Mouse (Mus musculus): Measurements from ENCODE around the gene Cdnf.

Cdnf gene

DNA sequence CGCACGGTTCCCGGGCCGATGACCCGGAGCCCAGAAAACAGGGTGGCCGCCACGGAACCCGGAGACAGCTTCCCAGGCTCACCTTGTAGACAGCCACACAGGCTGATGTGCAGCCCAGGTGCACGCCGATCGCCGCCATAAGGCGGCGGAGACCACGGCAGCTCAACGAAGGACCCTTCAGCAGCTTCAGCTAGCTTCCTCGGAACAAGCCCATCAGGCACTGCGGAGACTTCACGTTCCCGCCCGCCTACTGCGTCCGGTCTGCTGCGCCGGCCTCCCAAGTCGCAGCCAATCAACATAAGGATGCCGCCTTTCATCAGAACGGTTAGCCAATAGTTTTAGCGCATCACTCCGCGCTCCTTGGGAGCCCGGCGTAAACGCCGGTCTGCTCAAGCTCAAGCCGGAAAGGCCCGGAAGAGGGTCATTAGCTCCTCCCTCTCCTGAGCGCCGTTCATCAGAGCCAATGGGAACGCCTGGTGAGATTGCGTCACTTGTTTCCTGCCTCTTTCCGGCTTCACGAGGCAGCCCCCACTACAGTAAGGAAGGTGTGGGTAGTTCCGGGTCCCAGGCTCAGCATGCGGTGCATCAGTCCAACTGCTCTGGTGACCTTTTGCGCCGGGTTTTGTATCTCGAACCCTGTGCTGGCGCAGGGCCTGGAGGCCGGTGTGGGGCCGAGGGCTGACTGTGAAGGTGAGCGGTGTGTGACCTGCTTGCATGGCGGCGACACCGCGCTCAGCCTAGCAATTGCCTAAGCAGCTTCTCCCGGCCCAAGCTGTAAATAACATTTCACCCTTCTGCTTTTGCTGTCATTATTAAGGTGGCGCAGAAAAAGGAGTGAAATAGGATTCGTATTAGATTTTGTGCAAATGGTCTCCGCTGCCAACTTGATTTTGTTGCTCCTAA, at the start of gene Cdnf, which contains the start of the genes Gm45902 and Hspa14:
TSS of gene Cdnf (plus strand) at position 479 of the 903 bp plus-strand sequence.
TSS of gene Gm45902 (minus strand) at position 239 of the 903 bp plus-strand sequence.
TSS of gene Hspa14 (minus strand) at position 263 of the 903 bp plus-strand sequence.
- DNase-seq (ENCODE audit: low read depth, low spot score), result peak; percentile 95

DNA sequence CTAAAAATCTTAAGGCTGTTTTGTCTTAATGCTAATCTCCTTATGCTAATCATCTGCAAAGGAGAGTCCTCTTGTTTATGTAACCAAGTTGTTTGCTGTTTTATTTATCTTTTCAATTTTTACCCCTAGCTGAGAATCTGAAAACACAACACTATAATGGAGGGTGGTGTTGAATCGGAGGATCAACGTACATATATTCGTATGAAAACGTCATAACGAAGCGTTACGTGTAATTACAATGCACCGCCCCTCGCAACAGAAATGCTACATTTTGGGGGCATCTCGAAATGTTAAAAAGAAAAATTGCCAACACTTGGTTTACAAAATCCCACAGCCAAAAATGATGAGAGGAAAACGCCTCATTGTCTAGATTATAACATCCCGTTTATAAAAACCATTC, 38.9 kb upstream of the Cdnf start:
- peak; percentile 7 for DNase-seq (ENCODE audit: low read depth, low spot score)

DNA sequence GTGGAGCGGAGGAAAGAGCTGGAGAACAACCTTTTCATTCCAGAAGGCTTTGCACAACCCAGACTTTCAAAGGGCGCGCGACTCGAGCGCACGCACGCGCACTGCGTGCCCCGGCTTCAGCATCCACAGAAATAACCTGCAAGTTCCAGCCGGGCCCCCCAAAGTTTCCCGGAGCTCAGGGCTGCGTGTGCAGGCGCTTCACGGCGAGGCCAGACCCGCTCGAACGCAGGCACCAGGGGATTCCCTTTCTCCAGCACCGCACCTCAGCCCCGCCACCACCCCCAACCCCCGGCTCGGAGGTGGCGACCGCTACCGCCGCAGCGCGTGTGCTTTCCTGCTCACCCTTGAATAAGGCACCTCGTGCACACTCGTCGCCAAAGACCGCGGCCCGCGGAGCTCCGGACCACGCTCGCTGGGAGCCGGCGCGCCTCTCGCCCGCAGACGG, 38.4 kb upstream of the Cdnf start:
- DNase-seq (ENCODE audit: low read depth, low spot score), result peak; percentile 71

DNA sequence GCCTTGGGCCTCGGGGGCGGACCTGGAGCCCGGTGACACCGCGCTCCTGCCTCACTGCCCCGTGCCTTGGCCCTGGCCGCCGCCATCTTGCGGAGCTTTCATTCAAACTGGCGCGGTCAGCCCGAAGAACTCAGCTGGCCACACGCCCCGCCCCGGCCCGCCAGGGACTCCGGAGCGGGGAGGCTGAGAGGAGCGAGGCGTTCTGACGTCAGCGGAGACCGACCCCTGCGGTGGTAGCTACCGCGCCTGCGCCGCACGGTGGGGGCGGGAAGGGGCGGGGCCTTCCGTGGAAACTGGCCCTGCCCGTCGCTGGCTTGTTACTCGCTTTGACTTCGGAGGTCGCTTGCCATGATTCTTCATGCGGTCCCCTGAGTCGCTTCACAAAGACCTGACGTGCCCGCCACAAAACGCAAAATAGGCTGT, 38.0 kb upstream of the Cdnf start, which contains the start of gene Suv39h2:
TSS of gene Suv39h2 (minus strand) at position 171 of the 423 bp plus-strand sequence.
- peak; percentile 95 for DNase-seq (ENCODE audit: low read depth, low spot score)

DNA sequence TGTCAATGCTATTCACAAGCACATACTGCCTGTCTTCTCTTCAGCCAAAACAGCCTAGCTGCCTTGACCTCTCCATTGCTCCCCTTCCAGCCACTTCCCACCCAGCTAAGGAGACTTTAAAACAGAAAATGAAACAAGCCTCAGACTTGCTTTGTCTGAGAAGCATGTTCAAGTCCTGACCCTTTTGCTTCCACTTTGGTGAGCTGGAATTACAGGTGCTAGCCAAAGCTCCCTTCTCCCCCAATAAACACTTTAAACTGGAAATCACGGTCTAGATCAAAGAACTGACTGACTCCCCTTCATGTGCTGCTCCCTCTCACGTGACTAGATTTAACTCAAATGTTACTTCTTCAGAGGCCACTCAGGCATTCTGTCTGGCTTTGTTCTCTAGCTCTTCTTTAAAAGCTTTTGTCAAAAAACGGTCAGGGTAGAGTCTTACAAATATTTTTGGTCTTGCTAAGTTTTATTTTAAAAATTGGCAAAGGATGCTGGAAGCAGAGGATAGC, 37.0 kb upstream of the Cdnf start:
- DNase-seq (ENCODE audit: low read depth, low spot score), result no peak

DNA sequence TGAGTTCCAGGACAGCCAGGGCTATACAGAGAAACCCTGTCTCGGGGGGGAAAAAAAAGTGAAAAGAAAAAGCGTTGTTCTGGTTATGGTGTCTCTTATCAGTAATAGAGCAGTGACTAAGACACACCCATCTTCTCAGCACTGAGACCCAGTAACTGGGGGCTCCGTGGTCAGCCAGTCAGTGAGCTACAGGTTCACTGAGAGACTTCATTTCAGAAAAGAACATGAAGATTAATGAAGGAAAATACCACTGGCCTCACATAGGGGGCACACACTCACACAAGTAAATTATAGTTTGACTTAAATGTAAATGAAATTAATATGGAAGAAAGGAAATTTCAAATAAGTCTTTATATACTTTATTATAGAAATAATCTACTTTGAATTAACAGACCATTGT, 32.6 kb upstream of the Cdnf start:
- no peak for DNase-seq (ENCODE audit: low read depth, low spot score)

DNA sequence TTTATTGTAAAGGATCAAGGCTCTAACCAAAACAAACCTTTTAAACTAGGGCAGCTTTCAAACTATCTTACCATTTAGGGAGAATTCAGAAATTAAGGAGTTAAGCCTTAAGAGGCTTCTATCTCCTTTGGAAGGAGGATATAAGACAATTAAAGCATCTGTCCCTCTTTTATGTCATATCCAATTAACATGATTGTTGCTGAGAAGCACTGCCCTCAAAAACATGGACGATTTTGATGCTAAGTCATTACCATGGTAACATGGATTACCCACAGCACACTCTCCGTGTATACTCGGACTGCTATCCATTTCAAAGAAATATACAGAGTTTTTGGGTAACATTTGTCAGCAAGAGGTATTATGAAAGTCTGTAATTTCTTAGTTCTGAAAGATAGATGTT, 23.0 kb upstream of the Cdnf start:
- DNase-seq (ENCODE audit: low read depth, low spot score), result no peak

DNA sequence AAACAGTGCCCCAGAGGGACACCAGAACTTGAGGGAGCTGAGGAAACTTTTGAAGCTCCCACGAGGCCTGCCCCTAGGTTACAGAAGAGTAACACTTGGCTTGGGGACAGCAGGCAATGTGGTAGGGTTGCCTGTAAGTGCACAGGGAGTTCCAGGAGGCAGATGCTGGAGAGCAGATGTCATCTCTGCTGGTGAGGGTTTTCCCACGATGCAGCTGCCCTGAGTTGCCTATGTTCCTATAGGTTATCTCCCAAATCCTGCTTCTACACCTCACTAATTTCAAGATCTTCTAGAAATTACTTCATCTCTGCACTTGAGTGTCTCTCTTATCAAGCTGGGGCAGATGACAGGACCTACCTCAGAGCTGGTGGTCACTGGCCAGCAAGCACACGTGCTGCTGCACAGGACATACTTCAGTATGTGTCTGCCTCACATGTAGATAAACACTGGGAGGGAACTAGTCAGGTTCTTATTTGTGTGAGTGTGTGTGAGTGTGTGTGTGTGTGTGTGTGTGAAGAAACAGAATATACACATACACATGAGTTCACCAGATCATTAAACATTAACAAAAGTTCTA, 18.9 kb upstream of the Cdnf start:
- DNase-seq (ENCODE audit: low read depth, low spot score), result no peak

DNA sequence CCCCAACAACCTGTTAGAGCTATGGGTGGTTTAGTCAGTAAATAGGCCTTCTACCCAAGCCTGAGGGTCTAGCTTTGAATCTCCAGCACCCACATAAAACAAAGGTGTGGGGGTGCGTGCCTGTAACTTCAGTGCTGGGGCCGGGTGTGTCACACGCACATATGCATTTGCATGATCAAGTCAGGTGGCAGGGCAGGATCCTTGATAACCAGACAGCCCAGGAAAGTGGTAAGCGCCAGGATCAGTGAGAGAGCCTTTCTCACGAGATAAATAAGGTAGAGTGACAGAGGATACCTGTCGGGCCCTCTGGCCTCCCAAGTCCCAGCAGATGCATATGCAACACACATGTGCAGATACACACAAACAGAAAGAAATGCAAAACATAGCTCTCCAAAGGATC, 13.3 kb upstream of the Cdnf start:
- DNase-seq (ENCODE audit: low read depth, low spot score), result no peak

DNA sequence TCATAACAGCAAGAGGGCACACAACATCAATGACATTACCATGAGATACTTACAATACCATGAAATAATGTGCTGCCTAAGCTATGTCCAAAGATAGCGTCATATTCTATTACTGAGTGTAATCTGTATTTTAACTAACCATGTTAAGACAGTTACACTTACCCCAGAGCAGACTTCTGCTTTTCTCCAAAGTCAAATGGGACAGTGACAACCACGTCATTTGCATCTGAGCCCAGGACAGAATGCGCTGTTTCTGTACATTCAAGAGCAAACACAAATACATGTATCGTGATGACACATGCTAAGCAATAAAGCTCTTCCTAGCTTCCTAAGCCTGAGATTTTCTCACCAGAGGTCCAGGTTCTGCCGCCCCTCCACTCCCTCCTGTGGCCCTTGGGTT, 11.9 kb upstream of the Cdnf start:
- no peak for DNase-seq (ENCODE audit: low read depth, low spot score)

DNA sequence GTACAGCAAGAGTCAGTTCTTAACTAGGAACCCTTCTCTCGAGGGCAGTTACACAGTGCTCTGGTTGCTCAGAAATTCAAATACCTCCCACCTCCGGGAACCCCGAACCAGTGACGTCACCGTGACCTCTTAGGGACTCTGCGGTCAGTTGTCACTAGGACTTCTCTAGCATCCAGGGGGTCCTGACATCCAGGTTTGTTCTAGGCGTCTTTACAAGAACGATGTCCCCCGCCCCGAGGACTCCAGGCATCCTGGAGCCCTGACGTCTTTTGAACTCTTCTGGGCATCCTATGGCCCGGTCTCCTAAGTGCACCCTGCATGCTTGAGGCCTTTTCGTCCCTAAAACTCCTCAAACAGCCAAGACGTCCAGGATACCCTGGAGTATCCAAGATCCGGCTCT, 754 bp upstream of the Cdnf start:
- DNase-seq (ENCODE audit: low read depth, low spot score), result peak; percentile 22

DNA sequence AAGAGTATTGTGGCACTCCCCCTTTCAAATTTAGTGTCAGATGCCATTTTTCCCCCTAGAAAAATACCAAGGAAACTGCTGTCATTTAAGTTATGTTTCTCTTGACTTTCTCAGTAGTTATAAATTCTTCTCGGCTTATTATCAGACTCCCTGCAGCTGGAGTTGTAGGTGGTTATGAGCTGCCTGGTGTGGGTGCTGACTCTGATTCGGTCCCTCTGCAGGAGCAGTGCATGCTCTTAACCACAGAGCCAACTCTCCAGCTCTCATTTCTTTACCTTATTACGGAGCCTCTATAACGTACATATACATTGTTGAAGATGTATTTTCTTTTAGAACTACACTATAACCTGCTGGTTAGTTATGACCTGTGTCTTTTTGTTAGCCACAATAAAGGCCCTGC, 9.7 kb downstream of the Cdnf start:
- DNase-seq (ENCODE audit: low read depth, low spot score), result no peak

DNA sequence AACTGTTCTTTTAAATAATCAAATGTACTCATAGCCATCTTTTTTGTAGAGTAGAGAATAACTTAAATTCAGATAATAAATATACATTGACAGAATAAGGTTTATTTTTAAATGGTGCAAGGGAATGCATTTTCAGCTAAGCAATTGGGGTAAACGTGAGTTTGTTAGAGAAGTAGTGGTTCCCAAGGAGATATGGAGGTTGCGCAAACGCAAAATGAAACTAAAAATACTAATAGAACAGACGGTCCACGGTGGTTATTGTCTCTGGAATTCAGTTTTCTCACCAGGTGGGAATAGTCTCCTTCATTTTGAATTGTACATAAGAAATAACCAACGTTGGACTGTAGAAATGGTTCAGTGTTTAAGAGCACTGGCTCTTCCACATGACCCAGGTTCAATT, 13.5 kb downstream of the Cdnf start:
- DNase-seq (ENCODE audit: low read depth, low spot score), result no peak

DNA sequence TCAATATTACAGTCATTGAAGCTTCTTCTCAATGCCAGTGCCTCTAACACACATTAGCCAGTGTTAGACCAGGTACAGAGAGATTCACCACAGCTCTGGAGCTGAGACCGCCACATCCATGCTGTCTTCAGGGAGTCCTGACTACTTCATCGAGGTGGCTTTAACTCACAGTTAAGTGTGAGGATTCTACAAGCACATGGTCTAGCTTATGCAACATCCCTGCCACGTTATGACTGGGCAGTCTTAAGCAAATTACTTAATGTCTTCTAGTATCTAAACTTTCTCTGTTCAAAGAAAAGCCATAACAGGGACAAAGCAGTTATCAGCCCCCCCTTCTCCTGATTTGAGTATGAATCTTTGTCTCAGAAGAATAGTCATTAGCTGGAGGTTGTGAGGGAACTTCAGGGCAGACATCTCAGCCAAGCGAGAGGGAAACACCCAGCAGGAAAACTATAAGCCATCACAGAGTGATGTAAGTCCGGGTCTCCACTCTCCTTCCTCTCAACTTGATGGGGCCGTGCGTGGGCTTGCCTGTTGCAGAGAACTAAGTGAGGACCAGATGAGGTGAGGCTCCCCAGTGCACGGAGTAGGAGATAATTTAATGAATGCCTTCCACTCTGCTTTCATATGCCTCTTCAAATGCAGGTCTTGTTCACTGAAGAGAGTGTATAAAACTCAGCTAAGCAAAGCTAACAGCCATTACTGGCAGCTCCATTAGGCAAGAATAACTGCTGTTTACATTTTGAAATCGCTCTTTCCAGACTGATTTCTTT, 28.7 kb downstream of the Cdnf start:
- DNase-seq (ENCODE audit: low read depth, low spot score), result no peak

DNA sequence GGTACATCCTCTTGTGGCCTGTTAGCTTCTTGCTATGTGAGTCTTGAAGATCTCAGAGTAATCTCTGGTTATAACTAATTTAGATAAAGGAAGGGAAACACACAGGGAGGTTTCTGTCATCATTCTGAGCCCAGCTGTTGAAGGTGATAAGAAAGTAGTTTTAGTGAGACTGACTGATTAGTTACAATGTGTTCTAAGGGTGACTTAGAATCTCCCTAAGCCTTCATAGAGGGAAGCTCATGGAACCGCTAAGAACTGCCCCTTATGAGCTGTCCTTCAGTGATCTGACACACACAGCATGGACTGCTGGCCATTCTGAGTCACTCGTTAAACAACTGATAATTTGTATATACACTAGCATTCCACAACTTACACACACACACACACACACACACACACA, 33.2 kb downstream of the Cdnf start:
- no peak for DNase-seq (ENCODE audit: low read depth, low spot score)

DNA sequence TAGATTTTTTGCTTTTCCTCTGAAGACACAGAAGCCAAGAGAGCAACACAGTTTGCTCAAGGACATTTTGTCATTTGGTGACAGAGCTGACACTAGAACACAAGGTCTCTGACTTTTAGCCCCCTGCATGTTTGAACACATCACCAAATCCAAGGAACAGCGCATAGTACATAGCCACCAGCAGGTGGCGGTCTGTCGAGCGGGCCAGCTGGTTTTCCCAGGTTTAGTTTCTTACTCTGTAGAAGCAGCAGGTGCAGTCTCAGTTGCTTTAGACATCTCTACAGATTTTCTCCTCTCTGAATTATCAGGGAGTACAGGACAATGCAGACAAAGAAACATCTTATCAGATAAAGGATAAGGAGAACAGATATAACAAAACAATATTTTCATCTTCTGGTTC, 33.8 kb downstream of the Cdnf start:
- DNase-seq (ENCODE audit: low read depth, low spot score), result peak; percentile 50

DNA sequence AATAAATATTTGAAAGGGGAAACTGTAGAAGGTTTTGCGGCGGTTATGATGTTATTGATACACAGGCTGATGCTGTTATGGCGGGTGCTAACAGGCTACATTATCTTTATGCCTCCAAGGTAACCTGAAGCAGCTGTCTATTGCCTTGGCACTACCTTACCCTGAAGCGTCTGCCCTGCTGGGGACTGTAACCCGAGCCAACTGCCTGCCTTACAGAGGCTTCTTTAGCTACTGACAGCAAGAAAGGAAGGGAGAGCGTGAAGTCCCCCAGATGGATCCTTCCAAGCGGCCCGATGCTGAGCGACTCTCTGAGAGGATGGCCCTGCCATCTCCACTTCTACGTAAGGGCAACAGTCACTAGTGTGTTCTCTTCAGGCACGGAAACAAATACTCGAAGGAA, 57.4 kb downstream of the Cdnf start, which contains the start of gene Fam107b:
TSS of gene Fam107b (plus strand) at position 303 of the 400 bp plus-strand sequence.
- no peak for DNase-seq (ENCODE audit: low read depth, low spot score)

DNA sequence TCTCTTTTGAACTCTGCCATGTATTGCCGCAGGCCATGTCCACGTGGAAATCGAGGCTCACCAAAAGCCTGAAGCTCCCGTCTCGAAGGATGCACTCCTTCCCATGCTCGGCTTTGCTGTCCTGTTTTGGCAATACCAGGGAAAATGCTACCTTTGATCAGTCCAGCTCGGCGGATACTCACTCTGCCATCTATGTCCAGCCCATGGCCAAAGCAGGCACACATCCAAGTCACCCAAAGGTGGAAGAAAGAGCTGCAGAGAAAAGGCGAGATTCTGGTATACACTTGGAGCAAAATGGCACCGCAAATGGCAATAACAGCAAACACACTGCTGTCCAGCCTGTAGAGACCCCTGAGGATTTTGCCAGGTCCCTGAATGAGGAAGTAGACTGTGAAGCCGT, 57.8 kb downstream of the Cdnf start:
- no peak for DNase-seq (ENCODE audit: low read depth, low spot score)

DNA sequence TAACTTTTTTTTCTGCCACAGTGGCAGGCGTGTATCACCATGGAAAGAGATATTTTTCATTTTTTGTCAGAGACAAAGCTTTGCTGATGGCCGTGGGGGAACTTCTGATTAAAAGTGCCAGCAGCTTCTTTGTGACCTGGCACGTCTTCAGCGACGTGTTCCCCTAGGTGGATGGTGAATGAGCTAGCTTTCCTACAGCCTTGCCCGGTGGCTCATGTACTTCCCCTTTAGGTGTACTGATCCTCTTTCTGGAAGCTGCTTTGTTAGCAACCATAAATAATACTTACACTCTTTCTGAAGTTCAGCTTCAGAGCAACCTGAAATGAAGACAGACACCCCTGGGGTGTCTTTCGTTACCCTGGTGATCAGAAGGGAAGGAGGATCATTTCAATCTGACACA, 61.1 kb downstream of the Cdnf start:
- no peak for DNase-seq (ENCODE audit: low read depth, low spot score)

DNA sequence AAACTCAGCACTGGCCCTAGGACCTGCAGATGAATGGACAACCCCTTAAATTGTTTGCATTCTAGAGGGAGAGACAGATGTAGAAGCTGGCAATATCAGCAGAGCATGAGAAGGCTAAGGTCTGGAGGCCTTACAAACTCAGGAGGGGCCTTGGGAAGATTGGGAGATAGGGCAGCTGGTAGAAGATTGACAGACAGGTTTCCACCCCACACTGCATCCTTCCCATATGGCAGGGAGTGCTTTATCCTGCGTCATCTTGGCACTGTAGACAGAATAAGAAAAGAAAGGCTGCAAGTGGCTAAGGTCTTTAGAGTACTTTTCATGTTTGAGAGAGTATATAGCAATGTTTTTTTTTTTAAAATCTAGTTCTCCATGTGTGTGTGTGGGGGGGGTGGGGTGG, 62.3 kb downstream of the Cdnf start:
- DNase-seq (ENCODE audit: low read depth, low spot score), result no peak

All from embryo, embryonic 11.5 days (tissue).